Mouse (Mus musculus) thymus, postnatal 36 days (tissue): ENCODE measurements around the gene Skap1.
A peak's percentile ranks its signal among the peaks of the same experiment; 100 is the strongest.

Experiments used
- DNase-seq, 2 experiments: peaks; one replicate each; pipeline ENCODE4 v3.0.0; 2022; ENCODE audit warnings: mixed read lengths in 2 of 2

The Skap1 gene

DNA sequence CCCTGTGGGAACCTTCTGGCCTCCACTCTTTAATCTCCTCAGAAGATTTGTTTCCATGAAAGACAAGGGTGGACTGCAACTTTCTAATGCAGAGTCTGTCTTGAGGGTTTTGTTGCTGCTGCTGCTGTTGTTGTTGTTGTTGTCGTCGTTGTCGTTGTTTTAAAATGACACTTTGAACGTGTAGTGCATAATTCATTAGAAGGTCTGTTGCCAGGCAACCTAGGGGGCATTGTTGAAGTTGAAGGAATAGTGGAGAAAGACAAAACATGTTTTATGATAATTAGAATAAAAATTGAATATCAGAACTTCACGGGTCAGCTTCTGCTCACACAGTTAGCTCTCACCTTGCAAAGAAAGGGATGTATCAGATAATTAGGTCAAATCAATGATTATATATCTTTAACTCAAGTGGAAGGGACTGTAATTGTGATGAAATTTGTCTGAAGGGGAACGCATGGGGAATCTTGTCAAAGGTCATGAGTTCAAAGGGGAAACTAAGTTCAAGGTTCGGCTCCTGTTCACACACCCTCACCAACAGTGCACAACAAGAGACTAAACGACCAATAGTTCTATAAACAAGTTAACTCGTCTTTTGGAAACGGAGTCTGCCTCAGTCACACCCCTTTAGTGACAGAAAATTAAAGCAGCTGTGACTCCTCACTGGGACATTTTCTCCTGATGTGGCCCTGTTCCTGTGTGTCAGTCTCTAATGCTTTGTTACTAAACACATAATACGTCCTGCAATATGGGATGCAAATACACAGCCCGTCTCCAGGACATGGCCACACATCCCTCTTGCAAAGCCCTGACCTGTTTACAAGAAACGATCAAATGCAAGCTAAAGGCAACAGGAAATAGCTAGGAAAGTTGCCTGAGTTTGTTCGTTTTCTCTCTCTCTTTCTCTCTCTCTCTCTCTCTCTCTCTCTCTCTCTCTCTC lies 112.4 kb downstream of the Skap1 start:
- DNase-seq = no peak

DNA sequence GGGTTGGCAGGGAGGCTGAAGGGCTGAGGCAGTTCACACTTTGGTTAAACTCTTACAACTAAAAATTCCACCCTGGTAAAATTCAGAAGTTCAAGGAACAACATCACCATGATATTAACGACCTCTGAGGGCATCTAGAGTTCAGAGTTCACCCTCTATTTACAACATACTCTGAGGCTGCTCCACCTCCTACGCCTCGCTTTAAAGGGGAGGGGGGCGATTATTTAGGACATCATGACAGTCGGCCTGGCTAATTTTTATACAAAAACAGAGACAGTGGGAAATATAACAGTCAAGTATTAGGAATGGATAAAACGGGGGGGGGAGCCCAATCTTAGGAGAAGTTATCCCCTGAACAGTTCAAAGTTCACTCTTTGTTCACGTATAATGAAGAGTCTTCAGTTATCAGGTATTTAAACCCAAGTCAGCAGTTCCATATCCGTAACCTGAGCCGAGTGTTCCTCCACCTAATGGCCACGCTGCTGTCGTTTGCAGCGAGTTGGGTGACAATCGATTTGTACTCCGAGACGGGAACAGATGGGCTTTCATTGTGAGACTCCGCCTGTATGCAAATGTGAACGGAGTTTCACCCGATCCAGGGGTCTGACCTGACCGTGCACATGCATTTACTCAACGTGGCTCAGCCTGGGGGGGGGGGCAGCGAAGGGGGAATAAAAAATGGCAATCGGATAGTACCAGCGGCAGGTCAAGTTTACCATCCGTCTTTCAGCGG lies 114.3 kb downstream of the Skap1 start:
- no peak for DNase-seq

DNA sequence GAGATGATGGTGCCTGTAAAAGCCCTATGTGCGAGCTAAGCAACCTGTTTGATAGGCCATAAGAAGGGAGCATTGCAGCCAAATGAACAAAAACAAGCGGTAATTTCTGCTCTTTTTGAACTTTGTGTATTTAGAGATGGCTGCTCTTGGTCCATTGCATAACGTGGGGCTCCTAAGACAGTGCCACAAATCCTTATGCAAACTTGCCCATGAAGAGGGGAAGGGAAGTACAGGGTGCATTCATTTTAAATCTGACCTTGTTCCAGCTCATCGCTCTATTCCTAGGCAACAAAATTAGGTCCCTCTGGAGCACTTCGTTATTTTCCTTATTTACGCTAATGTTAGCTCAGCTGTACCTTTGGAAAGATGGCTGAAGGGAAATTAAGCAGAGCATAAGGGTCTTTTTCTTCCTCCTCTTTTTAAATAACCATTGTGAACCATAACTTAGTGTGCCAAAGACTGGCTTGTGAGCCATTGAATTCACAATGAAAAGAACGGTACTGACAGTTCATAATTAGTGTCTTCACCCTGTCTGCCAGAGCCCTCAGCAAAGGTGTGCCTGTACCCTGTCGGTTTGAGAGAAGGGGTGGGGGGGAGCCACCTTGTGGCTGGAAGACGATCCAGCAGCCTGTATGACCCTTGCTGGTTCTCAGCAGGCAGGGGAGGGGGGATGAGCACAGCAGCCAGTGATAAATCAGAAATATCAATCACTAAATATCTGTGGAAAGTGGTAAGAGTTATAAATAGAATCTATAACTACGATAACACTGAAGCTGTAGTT lies 117.4 kb downstream of the Skap1 start:
- DNase-seq = peak; percentile 42 to 46

GRCm38 (mm10) chr11:96582595-96582994 lies 118.2 kb downstream of the Skap1 start:
- no peak for DNase-seq

GRCm38 (mm10) chr11:96589828-96590227 lies 125.4 kb downstream of the Skap1 start:
- no peak for DNase-seq

DNA sequence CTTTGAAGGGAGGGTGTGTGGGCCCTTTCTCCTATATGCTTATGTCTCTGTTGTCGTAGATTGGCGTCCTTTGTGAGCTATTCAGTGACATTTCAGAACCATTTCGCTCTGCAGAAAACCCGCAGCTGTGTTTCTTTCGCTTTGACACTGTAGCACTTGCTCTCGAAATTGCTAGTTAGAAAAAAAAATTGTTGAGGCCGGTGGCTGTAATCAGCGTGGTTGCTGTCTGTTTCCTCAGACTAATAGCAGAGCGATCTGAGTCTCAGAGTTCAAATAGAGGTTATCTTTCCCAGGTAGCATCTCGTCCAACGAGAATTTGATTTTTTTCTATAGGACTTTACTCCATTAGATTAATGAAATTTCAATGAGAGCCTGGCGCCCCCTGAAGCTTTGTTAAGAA lies 131.5 kb downstream of the Skap1 start:
- no peak for DNase-seq

DNA sequence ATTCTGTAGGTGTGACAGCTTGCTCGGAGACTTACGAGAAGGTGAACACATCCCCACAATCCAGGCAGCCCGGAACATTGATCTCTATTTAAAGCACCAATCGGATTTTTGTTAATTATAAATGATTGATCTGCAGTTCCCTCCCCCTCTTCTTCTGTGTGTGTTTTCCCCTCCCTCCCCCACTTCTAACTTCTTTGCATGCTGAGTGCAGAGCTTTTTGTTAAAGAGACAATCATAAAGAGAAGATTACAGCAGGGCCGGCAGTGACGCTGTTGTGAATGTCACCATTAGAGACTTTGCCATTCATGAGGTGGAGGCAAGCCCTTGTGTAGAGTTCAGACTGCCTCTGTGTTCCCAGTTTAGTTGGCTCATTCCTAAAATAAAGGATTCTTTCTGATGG lies 131.9 kb downstream of the Skap1 start:
- DNase-seq = no peak

GRCm38 (mm10) chr11:96602806-96603205 lies 138.4 kb downstream of the Skap1 start:
- DNase-seq = no peak

DNA sequence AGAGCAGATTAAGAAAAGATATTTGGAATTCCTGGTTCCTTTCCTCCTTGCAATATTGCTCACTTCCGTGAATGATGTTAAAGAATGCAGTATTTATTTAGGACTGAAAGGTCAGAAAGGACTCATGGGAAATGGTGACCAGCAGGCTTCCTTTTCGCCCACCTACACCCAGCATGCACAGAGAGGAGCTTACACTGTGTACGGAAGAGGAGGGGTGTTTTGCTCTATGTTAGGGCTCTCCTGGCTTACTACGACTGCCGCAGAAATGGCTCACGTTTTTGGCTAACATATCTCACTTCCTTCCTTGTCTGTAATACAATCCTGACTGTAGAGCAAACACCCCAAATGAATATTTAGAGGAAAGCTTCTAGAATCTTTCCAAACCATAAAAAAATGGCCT lies 139.9 kb downstream of the Skap1 start:
- no peak for DNase-seq

DNA sequence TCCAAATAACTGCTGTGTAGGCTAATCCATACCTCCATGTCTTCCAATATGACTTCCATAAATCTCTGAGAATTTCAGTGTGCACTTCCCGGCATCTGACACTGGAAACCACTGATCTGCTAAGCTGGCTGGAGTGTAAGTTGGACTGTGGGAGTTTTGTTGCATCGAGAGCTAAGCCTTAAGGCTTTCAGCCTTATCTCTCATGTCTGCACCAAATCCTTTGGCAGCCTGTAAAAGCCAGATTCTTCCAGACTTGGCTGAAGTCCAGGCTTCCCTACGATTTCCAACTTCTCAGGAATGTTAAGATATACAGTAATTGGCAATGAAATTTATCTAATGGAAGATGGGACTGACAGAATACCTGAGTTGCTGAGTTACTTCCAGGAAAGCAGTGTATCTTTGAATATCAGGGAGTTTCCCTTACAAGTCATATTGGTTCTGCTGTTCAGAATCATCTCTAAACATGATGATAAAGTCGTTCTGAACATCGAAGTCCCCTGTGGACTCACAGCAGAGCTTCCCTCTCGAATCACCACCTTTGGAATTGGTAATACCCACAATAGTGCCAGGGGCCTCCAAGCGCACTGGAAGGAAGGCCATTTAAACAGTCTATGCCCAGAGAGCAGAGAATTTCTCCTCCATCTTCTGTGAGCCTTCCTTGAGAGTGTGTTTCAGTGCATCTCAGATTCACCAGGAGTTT lies 140.5 kb downstream of the Skap1 start:
- no peak for DNase-seq

- DNase-seq = no peak
Observed at GRCm38 (mm10) chr11:96605516-96605915, 141.1 kb downstream of the Skap1 start.

- DNase-seq = no peak
Observed at GRCm38 (mm10) chr11:96612596-96612995, 148.2 kb downstream of the Skap1 start.

GRCm38 (mm10) chr11:96616792-96617191 lies 152.4 kb downstream of the Skap1 start:
- DNase-seq = no peak

DNA sequence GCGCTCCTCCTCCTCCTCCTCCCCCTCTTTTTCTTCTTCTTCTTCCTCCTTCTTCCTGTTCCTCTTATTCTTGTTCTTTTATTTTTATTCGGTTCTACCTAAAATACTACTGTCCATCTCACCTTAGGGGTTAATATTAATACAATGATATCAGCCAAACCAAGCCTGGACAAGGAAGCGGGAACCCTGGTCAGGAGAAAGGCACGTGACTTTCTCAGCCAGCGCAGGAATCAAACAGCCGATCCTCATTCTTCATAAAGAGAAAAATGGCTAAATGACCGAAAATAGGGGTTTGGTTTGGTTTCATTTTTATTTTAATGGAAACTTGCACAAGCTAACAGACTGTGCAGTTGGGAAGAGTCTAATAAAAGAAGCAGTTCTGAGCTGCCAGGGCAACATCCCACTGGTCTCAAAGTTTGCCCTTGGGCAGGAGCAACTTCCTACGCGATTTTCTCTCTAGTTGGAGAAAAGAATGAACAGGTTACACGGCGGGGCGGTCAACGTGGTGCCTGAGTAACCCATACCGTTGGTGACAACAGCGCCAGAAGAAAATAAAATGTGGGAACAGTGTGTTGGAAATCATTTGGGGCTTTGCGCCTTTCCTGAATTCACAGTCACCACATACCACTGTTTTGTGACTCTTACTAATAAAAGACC lies 154.5 kb downstream of the Skap1 start:
- no peak for DNase-seq

- no peak for DNase-seq
Observed at GRCm38 (mm10) chr11:96619576-96619975, 155.2 kb downstream of the Skap1 start.

DNA sequence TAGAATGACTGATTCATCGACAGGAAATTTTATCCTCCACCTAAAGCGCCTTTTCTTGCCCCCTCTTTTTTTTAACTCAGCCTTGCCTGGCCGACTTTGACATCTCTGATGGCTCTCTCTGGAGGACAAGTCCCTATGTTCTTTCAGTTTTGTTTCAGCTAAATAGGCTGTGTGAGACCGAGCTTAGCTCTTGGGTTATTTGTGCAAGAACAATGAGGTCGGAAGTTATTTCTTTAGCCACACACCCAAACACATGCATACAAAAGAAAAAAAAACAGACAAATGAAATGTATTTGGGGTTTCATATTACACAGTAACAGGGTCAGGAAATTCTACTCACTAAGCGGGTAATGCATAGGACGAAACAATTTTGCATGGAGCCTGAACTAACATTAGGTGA lies 155.6 kb downstream of the Skap1 start:
- no peak for DNase-seq

- no peak for DNase-seq
Observed at GRCm38 (mm10) chr11:96620660-96621059, 156.3 kb downstream of the Skap1 start.

- DNase-seq = peak; percentile 51 to 53
Observed at GRCm38 (mm10) chr11:96621167-96621566, 156.8 kb downstream of the Skap1 start.

- DNase-seq = peak in 1 of 2 experiments; percentile 18
Observed at GRCm38 (mm10) chr11:96622782-96623181, 158.4 kb downstream of the Skap1 start.

DNA sequence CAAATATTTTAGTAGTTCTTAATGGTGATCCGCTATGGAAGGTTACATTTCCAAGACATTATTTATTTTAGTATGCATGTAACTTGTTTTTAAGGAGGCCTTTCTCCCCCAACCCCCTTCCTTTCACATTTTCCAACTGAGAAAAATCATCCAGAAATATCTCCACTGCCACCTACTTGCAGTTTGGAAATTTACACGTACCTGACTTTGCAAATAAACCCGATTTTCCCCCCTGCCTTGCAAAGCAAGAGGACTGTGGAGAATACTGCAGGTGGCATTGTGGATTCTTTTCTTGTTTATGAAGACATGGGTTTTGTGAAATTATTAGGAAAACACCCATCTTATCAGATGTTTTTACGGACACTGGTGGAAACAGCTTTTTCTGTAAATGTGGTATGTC lies 160.0 kb downstream of the Skap1 start:
- no peak for DNase-seq

DNA sequence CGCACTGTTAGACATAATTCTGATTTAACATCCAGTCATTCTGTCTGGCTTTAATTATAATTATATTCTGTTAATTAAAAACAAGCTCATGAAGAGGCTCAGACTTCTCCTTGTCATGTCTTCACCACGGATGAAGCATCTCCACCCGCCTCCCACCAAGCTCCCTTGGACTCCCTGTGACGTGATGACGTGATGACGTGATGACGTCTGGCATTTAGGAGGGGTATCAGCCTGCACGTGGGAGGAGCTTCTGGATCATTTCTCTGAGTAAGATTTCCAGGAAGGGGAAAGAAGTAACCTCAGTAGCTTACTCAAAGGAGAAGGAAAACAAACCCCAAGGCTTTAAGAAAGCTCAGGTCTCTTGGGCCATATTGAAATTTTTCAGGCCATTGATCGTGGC lies 165.4 kb downstream of the Skap1 start:
- no peak for DNase-seq

DNA sequence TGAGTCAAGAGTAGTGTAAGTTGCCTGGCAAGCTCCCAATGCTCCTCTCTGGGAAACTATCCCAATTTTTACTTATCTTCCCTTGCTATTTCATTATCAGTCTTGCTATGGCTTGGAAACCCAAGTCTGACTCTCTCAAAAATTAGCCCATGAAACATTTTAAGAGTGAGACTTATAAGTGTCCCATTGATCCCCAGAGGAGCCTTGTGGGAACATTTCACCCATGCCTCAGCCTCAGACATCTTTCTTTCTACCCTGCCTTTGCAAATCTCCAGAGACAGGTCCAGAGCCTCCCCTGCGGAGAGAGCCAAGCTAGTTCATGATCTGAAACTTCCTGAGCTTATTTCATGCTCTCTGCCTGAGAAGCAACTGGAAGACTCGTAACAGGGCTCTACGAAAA lies 167.1 kb downstream of the Skap1 start:
- no peak for DNase-seq
